Mouse (Mus musculus) testis, adult 2 months (tissue): ENCODE data around the gene Spon1.

Experiments
- CTCF ChIP-seq: fragments of 200-500 bp; IDR thresholded peaks from 2 replicates; pipeline ENCODE4 v1.5.1; 2012; ENCODE audit warnings: low read depth, mild to moderate bottlenecking, inconsistent platforms, low read length, moderate library complexity; ENCODE audit not compliant: control insufficient read depth, insufficient read depth, insufficient replicate concordance
- POLR2A ChIP-seq: fragments of 200-500 bp; IDR thresholded peaks from 2 replicates; pipeline ENCODE4 v1.6.1; 2012; ENCODE audit warnings: low read depth, mild to moderate bottlenecking, inconsistent platforms, low read length, moderate library complexity; ENCODE audit not compliant: control insufficient read depth

DNA sequence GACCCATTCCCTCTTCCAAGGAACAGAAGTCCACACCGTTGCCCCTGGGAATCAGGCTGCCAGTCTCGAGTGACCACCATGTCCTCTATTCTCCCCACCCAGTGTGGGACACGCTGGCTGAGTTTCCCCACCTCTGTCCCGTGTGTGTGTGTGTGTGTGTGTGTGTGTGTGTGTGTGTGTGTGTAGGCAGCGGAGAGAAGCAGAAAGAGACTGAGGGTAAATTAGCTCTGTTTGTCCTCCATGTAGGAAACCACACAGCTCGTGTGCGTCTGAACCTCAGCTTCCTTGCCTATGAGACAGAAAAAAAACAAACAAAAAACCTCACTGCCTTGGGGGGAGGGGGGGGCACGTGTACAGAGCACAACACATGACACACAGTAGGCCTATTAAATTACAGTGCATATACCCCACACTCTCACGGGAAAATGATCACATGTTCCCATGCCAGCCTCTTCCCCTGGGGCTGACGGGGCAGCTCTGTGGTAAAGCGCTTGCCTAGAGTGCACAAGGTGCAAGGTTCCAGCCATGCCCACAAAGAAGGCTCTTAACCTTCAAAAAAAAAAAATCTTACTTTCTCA is 303.2 kb downstream of the Spon1 start:
- TF ChIP-seq CTCF: no peak
- TF ChIP-seq POLR2A: no peak
